Mouse (Mus musculus): Measurements from ENCODE around the gene Birc2.

Gene Birc2

GRCm38 (mm10) chr9:7789764-7790575 is 46.9 kb downstream of the Birc2 start:
- ATAC-seq (ENCODE audit: insufficient number of reproducible peaks, low FRiP score, low TSS enrichment), result no peak

- ATAC-seq (ENCODE audit: insufficient number of reproducible peaks, low FRiP score, low TSS enrichment), result no peak
Measured at GRCm38 (mm10) chr9:7788411-7788810, 48.5 kb downstream of the Birc2 start.

GRCm38 (mm10) chr9:7786086-7786485 is 50.8 kb downstream of the Birc2 start:
- ATAC-seq (ENCODE audit: insufficient number of reproducible peaks, low FRiP score, low TSS enrichment), result no peak

- no peak for ATAC-seq (ENCODE audit: insufficient number of reproducible peaks, low FRiP score, low TSS enrichment)
Measured at GRCm38 (mm10) chr9:7785396-7785795, 51.5 kb downstream of the Birc2 start.

DNA sequence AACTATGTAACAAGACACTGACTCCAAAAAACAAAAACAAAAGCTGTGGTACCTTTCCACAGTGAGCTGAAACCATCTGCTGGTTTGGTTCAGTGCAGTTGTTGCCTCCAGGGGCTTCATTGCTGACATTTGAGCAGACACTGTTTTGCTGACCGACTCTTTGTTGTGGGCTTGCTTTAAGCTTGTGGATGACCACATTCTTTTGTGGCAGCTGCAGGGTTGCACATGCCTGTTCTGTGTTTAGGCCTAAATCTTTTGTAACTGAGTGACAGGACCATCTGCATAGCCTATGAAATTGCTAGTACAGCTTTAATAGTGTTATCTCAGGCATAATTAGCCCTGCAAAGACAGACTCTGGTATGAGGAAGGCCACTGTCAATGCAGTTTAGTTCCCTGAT is 52.2 kb downstream of the Birc2 start:
- no peak for ATAC-seq (ENCODE audit: insufficient number of reproducible peaks, low FRiP score, low TSS enrichment)

GRCm38 (mm10) chr9:7783823-7784614 is 52.8 kb downstream of the Birc2 start:
- ATAC-seq (ENCODE audit: insufficient number of reproducible peaks, low FRiP score, low TSS enrichment), result no peak

- no peak for ATAC-seq (ENCODE audit: insufficient number of reproducible peaks, low FRiP score, low TSS enrichment)
Measured at GRCm38 (mm10) chr9:7780250-7781150, 56.4 kb downstream of the Birc2 start.

DNA sequence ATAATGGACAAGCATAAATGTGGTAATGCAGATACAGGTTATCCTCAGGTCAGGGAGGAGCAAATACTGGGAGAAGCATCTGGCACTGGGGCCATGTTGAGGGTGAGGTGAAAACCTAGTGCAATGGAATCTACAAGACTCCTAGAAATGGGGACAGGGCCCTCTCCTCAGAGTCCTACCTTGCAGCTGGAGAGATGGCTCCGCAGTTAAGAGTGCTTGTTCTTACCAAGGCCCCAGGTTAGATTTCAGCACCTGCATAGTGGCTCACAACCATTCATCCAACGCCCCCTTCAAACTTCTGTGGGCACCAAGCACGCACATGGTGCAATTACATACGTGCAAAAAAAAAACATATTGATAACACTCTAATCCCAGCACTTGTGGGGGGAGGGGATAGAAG is 57.1 kb downstream of the Birc2 start:
- no peak for ATAC-seq (ENCODE audit: insufficient number of reproducible peaks, low FRiP score, low TSS enrichment)

DNA sequence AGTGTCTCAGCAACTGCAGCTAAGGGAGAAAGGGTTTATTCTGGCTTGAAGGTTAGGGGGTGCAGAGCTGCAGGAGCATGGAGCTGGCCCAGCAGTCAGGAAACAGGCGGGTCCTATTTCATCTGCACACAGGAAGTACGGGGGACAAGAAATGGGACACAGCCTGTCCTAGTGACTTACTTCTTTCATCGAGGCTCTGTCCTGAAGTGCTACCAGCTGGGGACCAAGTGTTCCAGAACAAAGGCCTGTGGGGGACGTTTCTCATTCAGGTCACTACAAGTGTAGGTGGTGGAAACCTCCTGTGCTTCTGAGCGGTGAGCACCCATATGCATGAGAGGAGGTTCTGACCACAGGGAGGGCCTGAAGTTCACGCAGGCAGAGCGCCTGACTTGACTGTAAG is 58.1 kb downstream of the Birc2 start:
- ATAC-seq (ENCODE audit: insufficient number of reproducible peaks, low FRiP score, low TSS enrichment), result no peak

DNA sequence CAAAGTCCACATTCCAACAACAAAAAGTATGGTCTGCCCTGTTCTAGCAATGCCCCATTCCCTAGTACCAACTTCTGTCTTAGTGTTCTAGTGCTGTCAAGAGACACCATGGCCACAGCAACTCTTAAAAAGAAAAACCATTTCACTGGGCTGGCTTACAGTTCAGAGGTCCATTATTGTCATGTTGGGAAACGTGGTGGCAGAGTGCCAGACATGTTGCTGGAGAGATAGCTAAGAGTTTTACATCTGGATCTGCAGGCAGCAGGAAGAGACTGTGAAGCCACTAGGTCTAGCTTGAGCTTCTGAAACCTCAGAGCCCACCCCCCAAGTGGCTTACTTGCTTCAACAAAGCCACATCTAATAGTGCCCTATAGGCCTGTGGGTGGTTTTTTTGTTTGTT is 59.2 kb downstream of the Birc2 start:
- no peak for ATAC-seq (ENCODE audit: insufficient number of reproducible peaks, low FRiP score, low TSS enrichment)

DNA sequence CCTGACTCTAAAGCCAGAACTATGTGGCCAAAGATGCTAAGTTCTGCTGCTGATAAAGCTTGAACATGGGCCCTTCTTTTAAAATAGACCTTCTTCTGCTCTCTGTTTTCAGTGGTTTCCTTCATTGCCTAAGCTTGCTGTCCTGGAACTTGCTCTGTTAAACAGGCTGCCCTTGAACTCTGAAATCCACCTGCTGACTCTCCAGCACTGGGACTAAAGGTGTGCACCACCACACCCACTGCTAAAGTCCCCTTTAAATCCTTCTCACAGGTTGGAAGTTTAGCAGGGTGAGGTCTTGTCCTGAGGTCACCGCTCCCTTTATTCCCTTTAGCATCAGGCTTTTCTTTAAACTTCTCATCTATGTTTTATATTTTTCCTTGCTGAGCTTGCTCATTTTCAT is 59.9 kb downstream of the Birc2 start:
- no peak for ATAC-seq (ENCODE audit: insufficient number of reproducible peaks, low FRiP score, low TSS enrichment)

GRCm38 (mm10) chr9:7775986-7776385 is 60.9 kb downstream of the Birc2 start:
- no peak for ATAC-seq (ENCODE audit: insufficient number of reproducible peaks, low FRiP score, low TSS enrichment)

DNA sequence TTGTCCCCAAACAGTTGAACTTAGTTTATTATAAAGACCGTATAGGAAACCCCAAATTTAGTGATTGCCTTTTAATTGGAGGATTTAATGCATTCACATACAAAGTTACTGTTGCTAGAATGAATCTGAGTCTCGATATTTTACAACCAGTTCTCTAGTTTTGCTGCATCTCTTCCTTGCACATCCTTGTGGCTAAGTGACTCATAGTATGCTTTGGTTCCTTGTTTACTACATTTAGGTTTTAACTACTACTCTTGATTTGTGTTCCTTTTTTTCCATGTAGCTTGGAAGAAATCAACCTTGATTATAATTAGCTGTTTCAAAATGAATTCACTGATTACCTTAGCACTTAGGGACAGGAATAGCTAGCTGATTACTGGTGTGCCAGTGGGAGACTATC is 61.9 kb downstream of the Birc2 start:
- no peak for ATAC-seq (ENCODE audit: insufficient number of reproducible peaks, low FRiP score, low TSS enrichment)

DNA sequence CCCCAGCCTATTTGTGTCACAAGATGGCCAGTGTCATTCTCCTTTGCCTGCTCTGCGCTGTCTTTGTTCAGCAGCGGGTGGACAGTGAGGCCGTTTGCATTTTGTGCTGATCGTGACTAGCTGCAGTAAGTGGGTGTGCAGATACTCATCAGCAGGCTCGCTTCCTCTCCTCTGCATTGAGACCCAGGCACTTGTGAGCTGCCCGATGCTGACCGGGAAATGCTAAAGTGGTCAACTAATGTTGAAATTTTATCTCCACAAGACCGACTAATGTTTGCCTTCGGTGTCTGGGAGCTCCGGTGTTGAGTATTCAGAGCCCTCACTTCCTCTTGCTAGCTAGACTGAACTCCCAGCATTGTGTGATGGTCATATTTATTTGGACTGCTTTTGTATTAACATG is 62.3 kb downstream of the Birc2 start:
- ATAC-seq (ENCODE audit: insufficient number of reproducible peaks, low FRiP score, low TSS enrichment), result no peak

DNA sequence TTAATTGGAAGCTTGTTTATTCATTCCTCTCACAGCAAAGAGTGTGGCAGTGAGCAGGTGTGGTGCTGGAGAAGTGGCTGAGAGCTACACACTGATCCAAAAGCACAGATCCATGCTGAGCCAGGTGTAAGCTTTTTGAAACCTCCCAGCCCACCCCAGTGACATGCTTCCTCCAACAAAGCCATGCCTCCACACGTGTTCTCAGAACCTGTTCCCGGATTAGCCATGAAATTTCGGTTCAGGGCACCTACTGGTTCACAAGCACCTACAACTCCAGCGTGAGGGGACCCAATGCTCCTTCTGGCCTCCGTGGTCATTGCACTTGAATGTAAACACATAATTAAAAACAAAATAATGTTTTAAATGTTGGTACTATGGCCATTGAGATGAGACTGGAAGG is 63.2 kb downstream of the Birc2 start:
- ATAC-seq (ENCODE audit: insufficient number of reproducible peaks, low FRiP score, low TSS enrichment), result no peak

GRCm38 (mm10) chr9:7772773-7773454 is 64.0 kb downstream of the Birc2 start:
- ATAC-seq (ENCODE audit: insufficient number of reproducible peaks, low FRiP score, low TSS enrichment), result no peak

- ATAC-seq (ENCODE audit: insufficient number of reproducible peaks, low FRiP score, low TSS enrichment), result 0 out of 2 replicates have a peak, but pooled peaks have one; percentile 26
Measured at GRCm38 (mm10) chr9:7772361-7772760, 64.5 kb downstream of the Birc2 start.

GRCm38 (mm10) chr9:7769491-7769890 is 67.4 kb downstream of the Birc2 start:
- no peak for ATAC-seq (ENCODE audit: insufficient number of reproducible peaks, low FRiP score, low TSS enrichment)

- ATAC-seq (ENCODE audit: insufficient number of reproducible peaks, low FRiP score, low TSS enrichment), result no peak
Measured at GRCm38 (mm10) chr9:7769081-7769480, 67.8 kb downstream of the Birc2 start.

Data from cerebellum, adult (tissue).